Mouse (Mus musculus): ENCODE measurements around the gene Clcn6.

Gene Clcn6

DNA sequence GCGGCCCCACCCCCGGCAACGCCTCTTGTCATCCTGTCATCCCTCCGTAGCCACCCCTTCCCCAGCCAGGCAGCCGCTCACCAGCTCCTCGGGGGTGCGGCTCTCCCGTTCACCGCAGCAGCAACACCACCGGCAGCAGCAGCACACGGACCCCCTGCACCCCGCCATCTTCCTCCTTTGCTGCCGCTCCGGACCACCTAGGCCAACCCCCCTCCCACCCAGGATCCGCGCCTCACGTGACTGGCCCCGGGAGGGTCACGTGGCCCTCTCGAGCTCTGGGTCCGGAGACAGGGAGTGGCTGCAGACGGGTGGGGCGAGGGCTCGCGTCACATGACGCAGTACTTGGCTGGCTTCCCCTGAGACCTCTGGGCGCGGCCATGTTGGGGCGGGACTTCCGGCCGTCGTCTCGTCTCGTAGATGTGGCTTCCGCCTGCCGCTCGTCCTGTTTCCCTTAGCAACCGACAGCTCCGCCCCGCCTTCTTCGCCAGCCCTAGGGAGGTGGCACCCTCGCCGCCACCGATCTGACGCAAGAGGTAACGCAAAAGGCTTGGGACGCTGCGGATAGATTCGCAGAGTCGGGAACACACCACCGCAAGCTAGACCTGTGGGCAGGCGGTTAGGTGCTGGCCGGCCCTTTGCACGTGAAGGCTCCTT lies at the start of gene Clcn6, which contains the start of gene Mthfr:
TSS of gene Clcn6 (minus strand) at position 222 of the 654 bp plus-strand sequence.
TSS of gene Mthfr (plus strand) at position 478 of the 654 bp plus-strand sequence.
- DNase-seq (ENCODE audit: inconsistent age in 2 of 2, low spot score in 1 of 2) = peak; percentile 100

DNA sequence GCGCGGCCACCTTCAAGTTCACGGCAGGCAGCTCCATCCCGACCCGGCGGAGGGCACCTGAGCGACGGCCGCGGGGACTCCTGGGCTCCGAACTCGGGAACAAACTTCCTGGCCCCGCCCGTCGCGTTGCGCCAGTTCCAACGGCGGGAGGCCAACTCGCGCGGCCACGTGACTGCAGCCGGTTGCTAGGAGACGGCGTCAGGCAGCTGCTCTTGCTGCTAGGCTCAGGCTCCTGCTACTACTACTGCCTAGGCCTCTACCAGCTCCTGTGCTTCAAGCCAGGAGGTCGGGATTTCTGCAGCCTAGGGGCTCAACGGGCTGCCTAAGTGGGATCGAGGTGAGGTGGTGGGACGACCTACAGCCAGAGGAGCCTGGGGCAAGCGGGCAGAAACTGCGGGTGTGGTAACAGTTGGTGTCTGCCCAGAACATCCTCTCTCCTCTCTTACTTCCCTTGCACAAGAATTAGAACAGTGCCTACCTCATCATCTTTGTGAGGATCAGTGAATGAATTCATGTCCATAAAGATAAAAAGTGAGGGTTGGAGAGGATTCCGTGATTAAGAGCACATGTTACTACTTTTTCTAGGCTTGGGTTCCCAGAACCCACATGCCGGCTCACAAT lies 49.4 kb upstream of the Clcn6 start, which contains the start of gene Agtrap:
TSS of gene Agtrap (minus strand) at position 125 of the 621 bp plus-strand sequence.
- peak; percentile 96 to 98 for DNase-seq (ENCODE audit: inconsistent age in 2 of 2, low spot score in 1 of 2)

GRCm38 (mm10) chr4:148087091-148087906 lies 48.7 kb upstream of the Clcn6 start:
- peak; percentile 69 to 89 for DNase-seq (ENCODE audit: inconsistent age in 2 of 2, low spot score in 1 of 2)

DNA sequence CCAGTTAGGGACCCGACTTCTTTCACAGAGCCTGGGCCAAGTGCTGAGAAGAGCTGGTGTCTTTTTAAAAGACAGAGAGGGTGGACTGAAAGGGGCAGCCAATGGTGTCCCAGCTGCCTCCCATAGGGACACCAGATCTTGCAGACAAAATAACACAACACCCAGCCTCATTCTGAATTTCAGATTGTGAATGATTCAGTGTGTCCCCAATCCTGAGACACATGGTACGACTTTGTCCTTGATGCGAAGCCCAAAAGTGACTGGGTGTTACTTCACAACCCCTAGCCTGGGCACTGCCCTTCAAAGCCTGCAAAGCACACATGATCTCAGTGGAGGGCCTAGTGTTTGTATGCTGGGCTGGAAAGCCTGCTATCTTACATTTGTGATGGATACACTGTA lies 47.3 kb upstream of the Clcn6 start:
- DNase-seq (ENCODE audit: inconsistent age in 2 of 2, low spot score in 1 of 2) = peak; percentile 73 to 89

DNA sequence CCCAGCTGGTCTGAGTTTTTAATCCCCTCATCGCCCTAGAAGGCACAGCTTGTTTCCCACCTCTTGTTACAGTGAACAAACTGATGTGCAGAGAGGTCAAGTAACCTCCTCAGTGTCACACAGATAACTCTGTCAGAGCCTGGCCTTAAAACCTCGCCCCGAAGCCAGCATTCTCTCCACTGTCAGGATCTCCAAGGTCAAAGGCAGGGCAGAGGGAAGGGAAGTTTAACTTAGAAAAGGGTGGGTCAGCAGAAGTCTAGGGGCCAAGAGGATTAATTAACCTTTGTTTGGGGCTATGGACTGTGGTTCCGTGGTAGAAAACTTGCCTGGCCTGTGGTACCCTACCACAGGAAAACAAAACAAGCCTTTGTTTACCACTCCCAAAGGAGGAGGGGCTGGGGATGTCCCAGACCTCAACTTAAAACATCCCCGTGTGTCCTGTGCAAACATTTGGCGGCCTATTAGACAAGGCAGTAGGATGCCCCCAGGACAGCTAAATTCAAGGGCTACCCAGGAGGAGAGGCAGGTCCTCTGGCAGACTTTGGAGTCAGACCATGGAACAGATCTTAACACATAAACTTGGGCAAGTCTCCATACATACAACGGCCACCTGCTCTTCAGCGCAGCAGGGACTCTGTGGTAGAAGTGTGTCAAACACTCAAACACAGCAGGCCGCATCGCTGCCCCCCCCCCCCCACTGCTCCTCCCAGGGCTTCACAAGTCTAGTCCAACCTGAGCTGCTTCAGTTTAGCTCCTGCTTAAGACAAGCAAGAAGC lies 46.7 kb upstream of the Clcn6 start:
- DNase-seq (ENCODE audit: inconsistent age in 2 of 2, low spot score in 1 of 2) = peak; percentile 60 to 80

DNA sequence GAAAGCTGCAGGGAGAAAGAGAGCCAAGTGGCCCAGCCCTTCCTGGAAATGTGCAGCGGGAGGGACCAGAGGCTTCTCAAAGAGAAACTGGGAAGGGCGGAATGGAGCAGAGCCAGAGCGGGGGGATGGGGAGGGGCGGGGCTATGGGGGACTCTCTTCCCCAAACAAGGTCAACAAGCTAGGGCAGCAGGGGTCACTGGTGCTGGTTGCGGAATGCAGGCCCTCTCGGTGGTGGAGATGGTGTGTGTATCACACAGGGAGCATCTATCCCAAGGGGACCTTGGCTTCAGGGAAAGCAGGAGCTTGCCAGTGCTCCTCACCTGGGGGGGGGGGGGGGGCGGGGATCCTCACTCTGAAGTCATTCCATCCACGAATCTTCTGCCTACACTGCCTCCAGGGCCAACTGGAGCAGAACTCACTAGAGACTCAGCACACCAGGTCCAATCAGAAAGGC lies 45.7 kb upstream of the Clcn6 start:
- peak in 1 of 2 experiments; percentile 72 for DNase-seq (ENCODE audit: inconsistent age in 2 of 2, low spot score in 1 of 2)

- DNase-seq (ENCODE audit: inconsistent age in 2 of 2, low spot score in 1 of 2) = peak; percentile 57 to 68
Observed at GRCm38 (mm10) chr4:148083176-148083899, 44.7 kb upstream of the Clcn6 start.

- DNase-seq (ENCODE audit: inconsistent age in 2 of 2, low spot score in 1 of 2) = peak; percentile 59 to 78
Observed at GRCm38 (mm10) chr4:148082257-148083044, 43.8 kb upstream of the Clcn6 start.

GRCm38 (mm10) chr4:148081201-148081600 lies 42.6 kb upstream of the Clcn6 start:
- peak in 1 of 2 experiments; percentile 26 for DNase-seq (ENCODE audit: inconsistent age in 2 of 2, low spot score in 1 of 2)

GRCm38 (mm10) chr4:148080597-148080973 lies 42.0 kb upstream of the Clcn6 start:
- DNase-seq (ENCODE audit: inconsistent age in 2 of 2, low spot score in 1 of 2) = peak in 1 of 2 experiments; percentile 24

DNA sequence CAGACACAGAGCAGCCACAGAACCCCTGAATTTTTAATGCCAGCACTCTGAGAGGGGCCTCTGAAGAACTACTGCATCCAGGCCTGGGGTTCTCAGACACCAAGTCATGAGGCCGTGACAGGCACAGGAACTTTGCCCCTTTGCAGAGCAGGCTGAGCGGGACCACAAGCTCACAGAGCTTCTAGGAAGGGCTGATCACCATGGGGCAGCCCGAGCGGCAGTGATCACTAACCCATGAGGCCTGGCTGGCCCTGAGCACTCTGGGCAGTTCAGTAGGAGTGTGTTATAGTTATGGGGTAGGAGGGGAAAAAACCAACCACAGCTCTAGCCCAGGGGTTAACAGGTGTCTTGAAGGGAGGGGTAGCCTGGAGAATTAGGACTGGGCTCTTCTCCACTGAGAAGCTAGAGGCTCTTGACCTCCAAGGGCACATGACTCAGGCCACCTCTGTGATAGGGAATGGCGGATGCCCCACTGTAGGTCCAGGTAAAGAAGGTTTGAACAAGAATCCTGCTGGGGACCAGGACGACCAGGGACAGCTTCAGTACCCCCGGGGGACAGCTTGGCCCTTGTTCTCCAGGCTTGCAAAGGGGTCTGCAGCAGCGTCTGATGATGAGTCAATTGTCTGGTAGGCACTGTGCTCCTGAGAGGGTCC lies 41.4 kb upstream of the Clcn6 start:
- peak in 1 of 2 experiments; percentile 39 for DNase-seq (ENCODE audit: inconsistent age in 2 of 2, low spot score in 1 of 2)

GRCm38 (mm10) chr4:148079212-148079611 lies 40.6 kb upstream of the Clcn6 start:
- no peak for DNase-seq (ENCODE audit: inconsistent age in 2 of 2, low spot score in 1 of 2)

GRCm38 (mm10) chr4:148075881-148076280 lies 37.3 kb upstream of the Clcn6 start:
- no peak for DNase-seq (ENCODE audit: inconsistent age in 2 of 2, low spot score in 1 of 2)

GRCm38 (mm10) chr4:148075259-148075658 lies 36.6 kb upstream of the Clcn6 start:
- peak; percentile 84 to 92 for DNase-seq (ENCODE audit: inconsistent age in 2 of 2, low spot score in 1 of 2)

DNA sequence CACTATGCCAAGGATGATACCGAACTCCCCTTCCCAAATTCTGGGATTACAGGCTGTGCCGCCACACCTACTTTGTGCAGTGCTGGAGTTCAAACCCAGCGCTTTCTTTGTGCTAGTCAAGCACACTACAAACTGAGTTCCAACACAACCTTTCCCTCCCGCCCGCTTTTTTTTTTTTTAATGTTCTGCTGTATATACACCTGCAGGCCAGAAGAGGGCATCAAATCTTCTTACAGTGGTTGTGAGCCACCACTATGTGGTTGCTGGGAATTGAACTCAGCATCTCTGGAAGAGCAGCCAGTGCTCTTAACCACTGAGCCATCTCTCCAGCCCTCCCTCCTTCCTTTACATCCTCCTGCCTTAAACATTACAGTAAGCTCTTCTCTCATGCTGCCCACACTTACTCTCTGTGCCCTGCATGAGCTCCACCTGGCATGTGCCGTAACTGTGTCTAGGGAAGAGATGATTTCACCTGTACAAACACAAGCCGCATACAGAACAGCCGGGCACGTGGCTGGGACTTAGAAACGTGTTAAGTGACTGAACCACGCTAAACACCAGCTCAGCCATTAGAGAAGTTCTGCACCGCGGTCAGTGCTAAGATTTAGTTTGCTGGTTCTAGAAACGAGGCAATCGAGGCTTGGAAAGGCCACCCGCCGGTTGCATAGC lies 36.0 kb upstream of the Clcn6 start:
- DNase-seq (ENCODE audit: inconsistent age in 2 of 2, low spot score in 1 of 2) = peak in 1 of 2 experiments; percentile 70

DNA sequence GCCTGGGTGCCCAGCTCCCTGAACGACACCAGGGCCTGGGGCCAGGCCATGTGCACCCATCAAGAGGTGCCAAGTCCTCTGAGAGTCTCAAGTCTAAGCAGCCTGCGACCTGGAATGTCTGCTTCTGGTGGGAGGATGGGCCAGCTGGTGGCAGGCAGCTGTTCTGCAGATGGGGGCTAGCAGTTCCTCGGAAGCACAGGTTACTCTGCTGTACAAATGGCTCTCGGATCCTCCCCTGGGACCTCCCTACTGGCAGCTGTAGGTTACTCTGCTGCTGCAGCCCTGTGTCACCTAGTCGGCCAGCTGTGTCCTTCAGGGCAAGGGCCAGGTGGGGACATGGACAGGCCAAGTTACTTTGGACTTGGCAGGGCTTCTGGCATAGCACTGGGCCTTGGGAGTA lies 32.9 kb upstream of the Clcn6 start:
- DNase-seq (ENCODE audit: inconsistent age in 2 of 2, low spot score in 1 of 2) = no peak

GRCm38 (mm10) chr4:148069602-148070218 lies 31.1 kb upstream of the Clcn6 start:
- no peak for DNase-seq (ENCODE audit: inconsistent age in 2 of 2, low spot score in 1 of 2)

GRCm38 (mm10) chr4:148067346-148067745 lies 28.7 kb upstream of the Clcn6 start:
- no peak for DNase-seq (ENCODE audit: inconsistent age in 2 of 2, low spot score in 1 of 2)
